Mouse (Mus musculus): ENCODE measurements at regions not wholly inside any gene's neighbourhood (a gene's known extent, or its start where the extent isn't known, plus 50 kb on each side); places are given as distances from the start of the nearest gene placed in this dataset.

DNA sequence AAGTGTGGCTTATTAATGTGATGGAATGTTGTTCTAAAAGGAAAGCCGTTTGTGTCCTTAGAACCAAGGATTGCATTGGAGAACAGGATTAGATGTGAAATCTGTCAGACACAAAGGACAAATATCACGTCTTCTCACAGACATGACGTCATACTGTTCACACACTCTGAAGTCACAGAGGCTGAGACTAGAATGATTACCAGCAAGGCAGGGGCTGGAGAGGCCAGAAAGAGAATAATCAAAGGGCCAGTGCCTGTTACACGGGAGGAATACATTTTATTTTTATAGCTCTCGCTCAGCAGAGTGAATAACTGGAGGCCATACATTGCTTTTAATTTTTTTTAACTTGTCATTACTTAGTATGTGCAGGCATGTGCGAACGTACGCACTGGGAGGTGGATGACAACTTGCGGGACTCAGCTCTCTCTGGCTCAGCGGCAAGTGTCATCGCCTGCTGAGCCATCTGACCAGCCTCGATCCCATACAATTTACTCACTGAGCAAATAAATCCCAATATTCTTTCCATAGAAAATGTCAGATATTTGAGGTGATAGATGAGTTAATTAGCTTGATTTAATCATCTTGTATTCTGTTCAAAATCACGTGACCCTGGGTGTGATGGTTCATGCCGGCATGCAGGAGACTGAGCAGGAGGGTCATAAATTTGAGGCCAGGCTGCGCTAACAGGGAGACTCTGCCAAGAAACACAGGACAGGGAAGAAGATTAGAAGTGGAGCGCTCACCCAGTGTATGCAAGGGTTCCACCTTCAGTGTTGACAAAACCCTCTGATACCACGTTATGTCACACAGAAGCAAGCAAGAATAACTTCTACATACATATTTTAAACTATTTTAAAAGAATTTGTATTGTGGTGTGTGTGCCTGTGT lies 109.6 kb downstream of the Fam168b start:
- ATAC-seq (ENCODE audit: extremely low read depth, insufficient number of reproducible peaks, low FRiP score, poor library complexity, severe bottlenecking) = no peak

GRCm38 (mm10) chr1:34738386-34739067 lies 104.3 kb downstream of the Fam168b start:
- 0 out of 2 replicates have a peak, but pooled peaks have one; percentile 41 for ATAC-seq (ENCODE audit: extremely low read depth, insufficient number of reproducible peaks, low FRiP score, poor library complexity, severe bottlenecking)

GRCm38 (mm10) chr1:34739621-34740020 lies 103.2 kb downstream of the Fam168b start:
- no peak for ATAC-seq (ENCODE audit: extremely low read depth, insufficient number of reproducible peaks, low FRiP score, poor library complexity, severe bottlenecking)

DNA sequence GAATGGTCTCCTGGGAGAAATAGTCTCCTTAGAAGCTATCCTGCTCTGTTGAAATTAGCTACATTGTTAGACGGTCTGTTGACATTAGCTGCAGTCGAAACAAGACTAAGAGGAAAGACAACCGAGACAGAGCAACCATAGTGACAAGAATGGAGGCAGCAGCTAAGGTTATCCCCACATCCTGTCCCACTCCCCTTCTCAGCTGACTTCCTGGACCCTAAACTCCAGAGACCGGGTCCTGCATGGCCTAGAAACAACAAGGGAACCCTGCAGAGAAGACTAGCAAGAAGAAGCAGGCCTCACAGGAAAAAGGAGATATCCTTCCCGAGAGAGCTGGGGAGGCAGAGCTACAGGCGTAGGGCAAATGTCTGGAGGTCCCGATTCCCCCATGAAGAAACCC lies 102.0 kb downstream of the Fam168b start:
- no peak for ATAC-seq (ENCODE audit: extremely low read depth, insufficient number of reproducible peaks, low FRiP score, poor library complexity, severe bottlenecking)

GRCm38 (mm10) chr1:34742234-34742633 lies 100.6 kb downstream of the Fam168b start:
- no peak for ATAC-seq (ENCODE audit: extremely low read depth, insufficient number of reproducible peaks, low FRiP score, poor library complexity, severe bottlenecking)

DNA sequence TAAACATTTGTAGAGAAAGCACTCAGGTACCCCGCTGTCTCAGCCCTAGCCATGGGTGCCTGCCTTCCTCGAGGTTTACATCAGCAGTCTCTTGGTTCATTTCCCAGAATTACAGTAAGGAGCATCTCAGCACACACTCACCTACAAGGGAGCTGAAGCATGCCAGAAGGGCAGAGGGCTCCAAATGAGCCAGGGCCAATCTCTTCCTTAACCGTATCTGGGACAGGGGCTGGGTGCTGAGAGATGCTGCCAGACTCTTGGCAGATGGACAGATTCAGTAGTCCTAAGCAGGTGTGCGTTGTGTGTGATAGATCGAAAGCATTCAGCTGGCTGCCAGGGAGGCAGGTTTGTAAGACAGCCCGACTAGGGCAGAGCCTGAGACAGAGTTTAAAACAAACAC lies 97.0 kb downstream of the Fam168b start:
- ATAC-seq (ENCODE audit: extremely low read depth, insufficient number of reproducible peaks, low FRiP score, poor library complexity, severe bottlenecking) = no peak

DNA sequence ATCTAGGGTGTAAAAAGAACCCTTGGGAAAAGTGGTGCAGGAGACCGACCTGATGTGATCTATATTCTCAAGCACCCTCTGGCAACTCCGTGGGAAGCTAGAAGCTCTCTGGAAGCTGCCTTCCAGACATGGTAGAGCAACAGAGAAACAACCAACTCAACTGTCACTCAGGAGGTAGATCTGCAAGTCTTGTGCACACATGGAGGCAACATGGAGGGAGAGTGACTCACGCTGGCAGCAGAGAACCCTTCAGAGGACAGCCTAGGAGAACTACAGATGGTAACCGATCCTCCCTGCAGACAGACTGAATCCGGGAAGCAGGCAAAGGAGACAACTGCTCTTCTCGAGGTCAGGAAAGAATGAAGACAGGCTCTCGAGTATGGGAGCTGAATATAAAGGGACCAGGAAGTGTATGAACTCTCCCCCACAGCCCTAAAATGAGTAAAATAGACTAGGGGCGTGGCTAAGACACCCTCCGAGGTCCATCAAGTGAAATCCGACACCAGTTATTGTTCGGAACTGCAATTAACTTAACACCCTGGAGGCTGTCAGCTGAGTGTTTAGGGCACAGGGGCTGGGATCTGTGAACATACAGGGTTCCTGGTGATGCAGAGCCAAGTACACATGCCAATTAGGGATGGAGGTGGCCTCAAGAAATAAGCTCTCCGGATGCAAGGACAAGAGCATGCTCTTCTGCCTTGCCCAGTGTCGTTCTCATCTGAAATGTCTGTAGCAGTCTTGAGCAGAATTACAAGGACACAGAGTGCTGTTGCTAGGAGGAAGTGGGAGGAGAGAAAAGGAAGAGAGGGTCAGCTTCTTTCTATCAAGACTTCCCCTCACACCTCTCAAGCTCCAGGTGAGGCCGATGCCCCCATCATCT lies 93.5 kb downstream of the Fam168b start:
- ATAC-seq (ENCODE audit: extremely low read depth, insufficient number of reproducible peaks, low FRiP score, poor library complexity, severe bottlenecking) = no peak

GRCm38 (mm10) chr1:34750061-34751054 lies 92.5 kb downstream of the Fam168b start:
- ATAC-seq (ENCODE audit: extremely low read depth, insufficient number of reproducible peaks, low FRiP score, poor library complexity, severe bottlenecking) = no peak

- no peak for ATAC-seq (ENCODE audit: extremely low read depth, insufficient number of reproducible peaks, low FRiP score, poor library complexity, severe bottlenecking)
Measured at GRCm38 (mm10) chr1:34751128-34751527, 91.7 kb downstream of the Fam168b start.

GRCm38 (mm10) chr1:34753581-34753980 lies 89.3 kb downstream of the Fam168b start:
- no peak for ATAC-seq (ENCODE audit: extremely low read depth, insufficient number of reproducible peaks, low FRiP score, poor library complexity, severe bottlenecking)

GRCm38 (mm10) chr1:34760547-34760946 lies 82.3 kb downstream of the Fam168b start:
- ATAC-seq (ENCODE audit: extremely low read depth, insufficient number of reproducible peaks, low FRiP score, poor library complexity, severe bottlenecking) = no peak

GRCm38 (mm10) chr1:34761436-34761835 lies 81.4 kb downstream of the Fam168b start:
- no peak for ATAC-seq (ENCODE audit: extremely low read depth, insufficient number of reproducible peaks, low FRiP score, poor library complexity, severe bottlenecking)

DNA sequence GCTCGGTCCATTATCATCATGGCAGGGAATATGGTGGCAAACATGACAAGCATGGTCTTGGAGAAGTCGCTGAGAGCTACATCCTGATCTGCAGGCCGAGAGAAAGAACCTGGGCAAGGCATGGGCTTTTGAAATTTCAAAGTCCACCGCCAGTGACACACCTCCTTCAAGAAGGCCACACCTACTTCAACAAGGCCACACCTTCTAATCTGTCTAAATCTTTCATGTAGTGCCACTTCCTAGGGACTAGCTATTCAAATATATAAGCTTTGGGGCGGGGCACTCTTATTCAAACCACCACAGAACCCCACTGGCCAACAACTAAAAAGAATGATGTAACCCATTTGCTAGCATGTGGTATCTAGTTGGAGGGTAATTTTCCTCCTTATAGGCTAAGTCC lies 81.0 kb downstream of the Fam168b start:
- ATAC-seq (ENCODE audit: extremely low read depth, insufficient number of reproducible peaks, low FRiP score, poor library complexity, severe bottlenecking) = no peak
